Mouse (Mus musculus) embryonic fibroblast, embryonic 13.5 days (primary cell): Measurements from ENCODE around the gene Jade2.

ENCODE experiments used
- CTCF ChIP-seq: IDR thresholded peaks from 2 replicates; pipeline ENCODE4 v1.5.1; 2011; ENCODE audit warnings: mild to moderate bottlenecking, control low read depth, low read length, moderate library complexity, borderline replicate concordance; ENCODE audit not compliant: insufficient read depth
- POLR2A ChIP-seq: IDR thresholded peaks from 2 replicates; pipeline ENCODE4 v1.6.1; 2011; ENCODE audit warnings: low read depth, mild to moderate bottlenecking, control low read depth, low read length, moderate library complexity

DNA sequence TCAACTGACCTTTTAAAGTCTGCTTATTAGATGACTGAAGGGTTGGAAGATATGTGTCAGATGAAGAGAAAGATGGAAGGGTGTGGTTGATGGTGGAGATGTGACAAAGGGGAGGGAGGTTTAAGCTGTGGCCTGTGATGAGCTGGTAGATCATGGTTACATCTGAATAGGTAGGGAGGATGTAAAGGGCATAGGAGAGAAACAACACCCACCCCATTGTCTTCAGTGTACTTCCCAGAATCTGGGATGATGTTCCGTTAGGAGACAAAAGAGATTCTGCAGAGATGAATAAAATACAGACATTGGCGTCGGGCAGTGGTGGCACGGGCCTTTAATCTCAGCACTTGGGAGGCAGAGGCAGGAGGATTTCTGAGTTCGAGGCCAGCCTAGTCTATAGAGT is 15.7 kb upstream of the Jade2 start:
- no peak for TF ChIP-seq POLR2A
- TF ChIP-seq CTCF = no peak
